Mouse (Mus musculus) liver, embryonic 11.5 days (tissue): ENCODE measurements around the gene Cnot10. TPM values are rescaled to one million over a fixed set of nuclear protein-coding genes. Genes with fewer than 3 reads are reported as not detected.

ENCODE experiments used
- ATAC-seq: fragments of 200-750 bp; cut with Nextera tagmentation; replicated peaks from 2 replicates; pipeline ENCODE4 v1.8.0; 2017; ENCODE audit warnings: moderate number of reproducible peaks, mild to moderate bottlenecking, moderate TSS enrichment, moderate library complexity; ENCODE audit not compliant: low FRiP score
- DNase-seq: peaks from one replicate; pipeline ENCODE4 v3.0.0-alpha.2; 2017; ENCODE audit warnings: low spot score
- H3K27ac ChIP-seq: fragments of 300-500 bp; sonication (generic); 2 replicates; pipeline ENCODE4 v1.5.1; 2014; ENCODE audit warnings: mild to moderate bottlenecking, low read depth, low read length, control low read depth
- H3K27me3 ChIP-seq: fragments of 300-500 bp; sonication (generic); replicated peaks from 2 replicates; pipeline ENCODE4 v1.6.1; 2014; ENCODE audit warnings: low read length, mixed read lengths; ENCODE audit not compliant: control insufficient read depth, insufficient read depth
- H3K36me3 ChIP-seq: fragments of 300-500 bp; sonication (generic); 2 replicates; pipeline ENCODE4 v1.6.1; 2014; ENCODE audit warnings: mild to moderate bottlenecking, low read length, moderate library complexity, mixed read lengths; ENCODE audit not compliant: control insufficient read depth, insufficient read depth
- H3K4me1 ChIP-seq: fragments of 300-500 bp; sonication (generic); replicated peaks from 2 replicates; pipeline ENCODE4 v1.6.1; 2014; ENCODE audit warnings: low read length, mixed read lengths; ENCODE audit not compliant: control insufficient read depth, insufficient read depth
- H3K4me2 ChIP-seq: fragments of 300-500 bp; sonication (generic); 2 replicates; pipeline ENCODE4 v1.6.1; 2014; ENCODE audit warnings: mild to moderate bottlenecking, control low read depth, moderate library complexity
- H3K4me3 ChIP-seq: fragments of 300-500 bp; sonication (generic); 2 replicates; pipeline ENCODE4 v1.5.1; 2014; ENCODE audit warnings: low read depth, low read length, control low read depth
- H3K9ac ChIP-seq: fragments of 300-500 bp; sonication (generic); 2 replicates; pipeline ENCODE4 v1.6.1; 2014; ENCODE audit warnings: low read depth, low read length, control low read depth
- H3K9me3 ChIP-seq: fragments of 300-500 bp; sonication (generic); 2 replicates; pipeline ENCODE4 v1.6.1; 2016; ENCODE audit warnings: low read length, inconsistent platforms, mixed read lengths; ENCODE audit not compliant: control insufficient read depth
- WGBS: fragments of 180-500 bp; shearing (Covaris S2); extraction: QIAGEN DNeasy Blood & Tissue Kit; methylation state at CpG from one replicate; pipeline ENCODE4 v1.1.7; 2014; 5-methylcytosine and 5-hydroxymethylcytosine counted together
- polyA plus RNA-seq: library from polyadenylated mRNA; unstranded; fragments of >200 nt; fragmentation: Nextera tagmentation; extraction: Ambion mirVana; gene quantifications from 2 replicates; pipeline ENCODE4 v1.2.1, GENCODE M21; 2014

The Cnot10 gene
- polyA plus RNA-seq, 1 experiment from 2014 or later, result 52.8 TPM

GRCm38 (mm10) chr9:114583812-114584182 lies 56.2 kb downstream of the Cnot10 start:
- no peak for ATAC-seq
- Histone ChIP-seq H3K9ac (peak overlapping the region; percentile 20; the same call in 1 of the 2 replicates), H3K9me3 (no peaks in the 10 kb centered on the region), H3K4me2 (peak overlapping the region; percentile 75), H3K4me1 (peaks cover 5% of the 10 kb centered on the region), H3K36me3 (peaks cover 6% of the 10 kb centered on the region; the same call in 1 of the 2 replicates), H3K27me3 (no peaks in the 10 kb centered on the region), H3K27ac (no peak overlapping the region), H3K4me3 (peak overlapping the region; percentile 40)
- under 1% methylated on average over 23 of the region's 23 CpGs for WGBS
- DNase-seq, result peak; percentile 74

- WGBS, result 17% methylated on average over 11 of the region's 11 CpGs
- Histone ChIP-seq H3K27me3 (no peaks in the 10 kb centered on the region), H3K36me3 (no peaks in the 10 kb centered on the region), H3K4me3 (no peak overlapping the region), H3K4me1 (peaks cover 7% of the 10 kb centered on the region), H3K4me2 (peak overlapping the region; percentile 43), H3K9me3 (no peaks in the 10 kb centered on the region), H3K9ac (no peak overlapping the region), H3K27ac (no peak overlapping the region)
- no peak for DNase-seq
- ATAC-seq, result peak; percentile 58; the same call in 1 of the 2 replicates
Observed at GRCm38 (mm10) chr9:114578646-114579045, 61.3 kb downstream of the Cnot10 start.

GRCm38 (mm10) chr9:114576001-114576400 lies 64.0 kb downstream of the Cnot10 start:
- Histone ChIP-seq H3K9me3 (no peaks in the 10 kb centered on the region), H3K4me3 (no peak overlapping the region), H3K9ac (no peak overlapping the region), H3K4me1 (peaks cover 7% of the 10 kb centered on the region), H3K36me3 (no peaks in the 10 kb centered on the region), H3K27me3 (no peaks in the 10 kb centered on the region), H3K4me2 (no peak overlapping the region), H3K27ac (no peak overlapping the region)
- WGBS, result 78% methylated on average over 1 of the region's 1 CpGs
- DNase-seq (no peak), ATAC-seq (no peak)

- peaks cover 2% of the 10 kb centered on the region; the same call in 1 of the 2 replicates for H3K4me1 ChIP-seq
- no peaks in the 10 kb centered on the region for H3K27me3 ChIP-seq
- H3K36me3 ChIP-seq, result no peaks in the 10 kb centered on the region
- DNase-seq (no peak), ATAC-seq (no peak)
- H3K9me3 ChIP-seq, result no peaks in the 10 kb centered on the region
- WGBS, result 36% methylated on average over 5 of the region's 5 CpGs
- no peak overlapping the region for H3K27ac ChIP-seq
- H3K4me3 ChIP-seq, result no peak overlapping the region
- no peak overlapping the region for H3K9ac ChIP-seq
- no peak overlapping the region for H3K4me2 ChIP-seq
Observed at GRCm38 (mm10) chr9:114573528-114573927, 66.5 kb downstream of the Cnot10 start.

GRCm38 (mm10) chr9:114568682-114569474 lies 71.1 kb downstream of the Cnot10 start:
- H3K9me3 ChIP-seq, result no peaks in the 10 kb centered on the region
- no peak overlapping the region for H3K27ac ChIP-seq
- 80% methylated on average over 5 of the region's 5 CpGs for WGBS
- DNase-seq (no peak), ATAC-seq (no peak)
- H3K36me3 ChIP-seq, result no peaks in the 10 kb centered on the region
- no peak overlapping the region for H3K9ac ChIP-seq
- H3K27me3 ChIP-seq, result peaks cover 14% of the 10 kb centered on the region
- H3K4me3 ChIP-seq, result no peak overlapping the region
- peaks cover 3% of the 10 kb centered on the region; the same call in 1 of the 2 replicates for H3K4me1 ChIP-seq
- no peak overlapping the region for H3K4me2 ChIP-seq

GRCm38 (mm10) chr9:114564667-114565066 lies 75.3 kb downstream of the Cnot10 start:
- WGBS, result 3% methylated on average over 10 of the region's 10 CpGs
- Histone ChIP-seq H3K9me3 (no peaks in the 10 kb centered on the region), H3K4me2 (peak overlapping the region; percentile 76), H3K27me3 (peaks cover 56% of the 10 kb centered on the region), H3K27ac (peak overlapping the region; percentile 88), H3K9ac (no peak overlapping the region), H3K4me3 (peak overlapping the region; percentile 67), H3K36me3 (no peaks in the 10 kb centered on the region), H3K4me1 (peaks cover 13% of the 10 kb centered on the region)
- ATAC-seq (no peak; the same call in 1 of the 2 replicates), DNase-seq (no peak)

- Histone ChIP-seq H3K36me3 (no peaks in the 10 kb centered on the region), H3K27ac (peak within 1 kb of the TSS; percentile 88), H3K27me3 (peaks cover 56% of the 10 kb centered on the region), H3K4me2 (peak within 1 kb of the TSS; percentile 76), H3K4me1 (peaks cover 13% of the 10 kb centered on the region), H3K9ac (peak within 1 kb of the TSS; percentile 70), H3K9me3 (no peaks in the 10 kb centered on the region), H3K4me3 (peak within 1 kb of the TSS; percentile 67)
- DNase-seq (peak; percentile 69), ATAC-seq (peak; percentile 60)
- under 1% methylated on average over 79 of the region's 91 CpGs for WGBS
Observed at GRCm38 (mm10) chr9:114563761-114564606, 76.0 kb downstream of the Cnot10 start, which contains the start of gene Trim71. Trim71 (minus strand) TSS chr9:114564369.

GRCm38 (mm10) chr9:114562919-114563751 lies 76.8 kb downstream of the Cnot10 start:
- peak overlapping the region; percentile 88 for H3K27ac ChIP-seq
- no peaks in the 10 kb centered on the region for H3K9me3 ChIP-seq
- peak overlapping the region; percentile 76 for H3K4me2 ChIP-seq
- peaks cover 60% of the 10 kb centered on the region for H3K27me3 ChIP-seq
- DNase-seq, result peak; percentile 67
- ATAC-seq, result no peak
- H3K36me3 ChIP-seq, result no peaks in the 10 kb centered on the region
- peak overlapping the region; percentile 70 for H3K9ac ChIP-seq
- WGBS, result under 1% methylated on average over 118 of the region's 122 CpGs
- peaks cover 13% of the 10 kb centered on the region for H3K4me1 ChIP-seq
- H3K4me3 ChIP-seq, result peak overlapping the region; percentile 67
